Mouse (Mus musculus) bone marrow macrophage, adult 2 months (primary cell): ENCODE results near the gene Scyl3.

Experiments
- CTCF ChIP-seq: IDR thresholded peaks from 2 replicates; pipeline ENCODE4 v1.5.1; 2012; ENCODE audit warnings: low read depth, mild to moderate bottlenecking, low read length, moderate library complexity
- POLR2A ChIP-seq: IDR thresholded peaks from 2 replicates; pipeline ENCODE4 v1.6.1; 2012; ENCODE audit warnings: mild to moderate bottlenecking, low read depth, low read length, borderline replicate concordance

DNA sequence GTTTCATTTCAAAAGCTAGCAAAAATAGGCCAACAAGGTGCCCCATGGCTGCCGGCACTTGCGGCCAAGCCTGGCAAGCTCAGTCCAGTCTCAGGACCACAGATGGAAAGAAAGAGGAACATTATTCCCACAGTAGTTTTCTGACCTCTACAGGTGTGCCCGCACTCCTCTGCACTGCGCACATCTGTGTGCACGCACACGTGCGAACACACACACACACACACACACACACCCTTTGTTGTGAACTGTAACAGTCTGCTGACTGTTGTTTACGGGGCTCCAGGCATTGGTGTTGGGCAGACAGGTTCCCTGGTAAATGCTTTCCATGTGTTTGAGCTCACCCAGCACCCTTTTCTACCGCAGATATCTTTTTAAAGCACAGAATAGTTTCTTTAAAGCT lies 18.1 kb upstream of the Scyl3 start:
- TF ChIP-seq CTCF = no peak
- no peak for TF ChIP-seq POLR2A
